Mouse (Mus musculus) neural tube, embryonic 15.5 days (tissue): ENCODE data around the gene Akap5. TPM values are rescaled to one million over a fixed set of nuclear protein-coding genes. Genes with fewer than 3 reads are reported as not detected.

Source experiments
- polyA plus RNA-seq: library from polyadenylated mRNA; unstranded; fragments of >200 nt; fragmentation: Nextera tagmentation; extraction: Ambion mirVana; gene quantifications from 2 replicates; pipeline ENCODE4 v1.2.1, GENCODE M21; 2015

Akap5 gene
- polyA plus RNA-seq, 1 experiment from 2014 or later: 12.6 TPM

Other genes starting within 250 kb of the Akap5 start
- gene Esr2, start 147.6 kb upstream of the Akap5 start, polyA plus RNA-seq: 0.11 and 0.17 TPM in 2 replicates
- not detected in 2 replicates for gene Tex21, start 78.1 kb upstream of the Akap5 start, polyA plus RNA-seq
- gene Mthfd1, start 69.6 kb upstream of the Akap5 start, polyA plus RNA-seq: 29.3 and 43.5 TPM in 2 replicates
- gene Zbtb25, start 44.7 kb downstream of the Akap5 start, polyA plus RNA-seq: 13.1 and 15.2 TPM in 2 replicates
- gene Zbtb1, start 45.4 kb downstream of the Akap5 start, polyA plus RNA-seq: 3.3 and 4.4 TPM in 2 replicates
- 5.7 and 8.2 TPM in 2 replicates for gene Hspa2, start 79.3 kb downstream of the Akap5 start, polyA plus RNA-seq
- 0.92 and 1.6 TPM in 2 replicates for gene Ppp1r36, start 92.6 kb downstream of the Akap5 start, polyA plus RNA-seq
- 1.1 and 3.6 TPM in 2 replicates for gene Plekhg3, start 206.0 kb downstream of the Akap5 start, polyA plus RNA-seq